Mouse (Mus musculus) thymus, postnatal 25 days (tissue): ENCODE measurements around the gene Arfip1.

Experiments used
- DNase-seq: peaks from one replicate; pipeline ENCODE4 v3.0.0; 2022

Gene Arfip1

DNA sequence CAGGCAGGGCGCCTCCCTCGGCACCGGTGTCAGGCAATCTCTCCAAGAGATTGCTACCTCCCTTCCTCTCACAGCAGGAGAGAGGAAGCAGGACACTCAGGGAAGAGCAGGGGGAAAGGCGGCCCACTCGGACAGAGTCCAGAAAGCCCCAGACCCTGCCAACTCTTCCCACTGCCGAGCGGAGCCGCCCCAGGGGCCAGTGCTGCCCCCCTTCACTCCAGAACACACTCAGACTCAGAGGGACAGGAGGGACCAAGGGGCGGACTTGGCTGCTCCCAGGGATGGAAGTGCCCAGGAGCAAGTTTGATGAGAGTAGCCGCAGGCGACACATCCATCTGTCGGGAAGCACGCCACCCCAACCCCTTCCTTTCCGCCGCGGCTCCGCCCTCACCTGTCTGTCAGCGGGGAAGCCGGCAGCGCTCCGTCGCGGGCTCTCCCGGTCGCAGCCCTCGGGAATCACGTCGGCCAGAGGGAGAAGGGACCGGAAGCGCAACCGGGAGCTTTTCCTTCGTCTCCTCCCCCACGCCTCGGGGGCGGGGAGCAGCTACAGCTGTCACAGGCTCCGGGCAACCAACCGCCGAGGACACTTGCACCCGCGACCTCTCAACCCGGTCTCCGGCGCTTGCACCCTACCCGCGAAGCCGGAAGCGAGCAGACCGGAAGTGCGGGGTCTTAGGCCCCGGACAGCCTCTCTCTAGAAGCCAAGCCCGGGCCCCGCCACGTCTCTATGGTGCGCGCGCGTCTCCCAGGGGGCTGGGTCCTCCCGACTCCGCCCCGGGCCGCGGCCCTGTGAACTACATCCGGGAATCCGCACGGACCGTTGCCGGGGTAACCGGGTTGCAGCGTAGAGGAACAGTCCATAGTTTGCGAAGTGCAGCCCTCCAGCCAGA is at the start of gene Arfip1:
Gene Arfip1, minus strand, starts transcription at position 603 of the 890 bp plus-strand sequence.
- DNase-seq: peak; percentile 94

DNA sequence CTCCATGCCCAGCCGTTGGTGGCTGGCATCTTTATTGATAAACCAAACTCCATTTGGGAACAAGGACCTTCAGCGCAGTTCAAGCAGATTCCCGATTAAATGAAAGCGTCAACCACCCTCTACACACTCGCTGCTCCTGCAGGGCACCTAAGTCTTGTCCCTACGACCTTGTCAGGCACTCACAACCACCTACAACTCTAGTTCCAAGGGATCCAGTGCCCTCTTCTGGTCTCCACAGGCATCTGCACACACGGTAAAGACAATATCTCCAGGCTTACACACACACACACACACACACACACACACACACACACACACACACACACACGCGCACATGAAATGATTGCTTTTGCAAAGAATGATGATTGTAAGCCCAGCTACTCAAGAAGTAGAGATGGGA is 49.2 kb upstream of the Arfip1 start:
- DNase-seq: no peak

DNA sequence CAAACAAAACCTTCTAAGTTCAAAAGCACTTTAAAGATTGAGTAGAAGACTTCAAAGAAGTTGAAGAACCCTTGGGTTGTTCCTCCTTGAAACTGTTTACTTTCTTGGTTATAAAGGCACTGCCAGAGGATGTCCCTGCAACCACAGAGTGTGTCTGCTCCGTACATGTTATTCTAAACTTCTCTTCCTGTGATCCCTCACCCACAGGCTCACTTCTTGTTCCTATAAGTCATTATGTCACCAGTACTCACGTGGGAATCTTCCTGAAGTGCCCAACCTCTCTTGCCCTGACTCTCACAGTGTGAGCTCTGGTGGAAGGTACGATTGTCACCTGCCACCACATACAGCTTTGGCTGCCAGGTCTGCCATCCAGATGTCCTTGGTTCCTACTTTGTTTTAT is 39.6 kb upstream of the Arfip1 start:
- no peak for DNase-seq

DNA sequence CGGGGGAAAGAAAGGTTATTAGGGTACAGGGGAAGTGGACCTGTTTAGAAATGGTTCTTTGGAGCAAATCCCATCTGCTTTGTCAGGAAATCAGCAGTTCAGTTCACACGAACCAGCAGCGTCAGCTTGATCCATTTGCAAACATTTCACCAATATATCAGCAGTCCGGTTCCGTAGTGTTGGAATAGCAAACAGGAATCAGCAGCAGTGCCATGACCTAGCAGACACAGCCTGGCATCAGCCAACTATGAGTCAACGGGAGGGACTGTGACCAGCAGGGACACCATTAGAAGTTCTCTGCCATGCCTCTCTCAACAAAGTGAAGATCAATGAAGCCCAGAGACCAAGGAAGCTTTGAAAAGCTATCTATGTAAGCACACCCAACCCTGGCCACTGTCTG is 37.3 kb upstream of the Arfip1 start:
- DNase-seq: no peak

DNA sequence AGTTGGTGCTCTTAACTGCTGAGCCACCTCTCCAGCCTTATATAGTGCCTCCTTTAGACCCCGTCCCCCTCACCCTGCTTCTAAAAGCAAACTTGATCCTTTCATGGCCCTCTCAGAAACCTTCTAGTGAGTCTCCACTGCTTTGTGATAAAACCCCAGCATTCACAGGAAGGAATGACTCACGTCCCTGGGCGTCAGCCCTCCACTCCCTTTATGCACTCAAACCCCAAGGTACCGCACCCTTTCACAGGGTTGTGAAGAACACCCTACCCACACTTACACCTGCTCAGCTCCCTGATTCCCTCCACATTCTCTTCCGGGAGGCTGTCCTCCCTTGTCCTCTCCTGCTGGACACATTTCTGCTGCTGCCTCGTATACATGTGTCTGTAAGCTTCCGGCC is 36.6 kb upstream of the Arfip1 start:
- no peak for DNase-seq

DNA sequence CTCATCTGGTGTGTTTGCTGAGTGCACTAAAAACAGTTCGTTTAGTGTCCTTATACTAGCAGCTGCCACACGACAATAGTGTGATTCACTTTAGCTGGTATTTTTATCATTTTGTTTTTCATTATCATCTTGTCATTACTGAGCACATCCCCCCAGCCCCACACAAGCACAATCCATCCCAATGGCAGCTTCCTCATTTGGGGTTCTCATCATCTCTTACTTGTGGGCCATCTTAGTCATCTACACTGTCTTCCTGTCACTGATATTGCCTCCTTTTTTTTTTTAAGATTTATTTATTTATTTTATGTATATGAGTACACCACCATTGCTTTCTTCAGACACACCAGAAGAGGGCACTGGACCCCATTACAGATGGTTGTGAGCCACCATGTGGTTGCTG is 36.2 kb upstream of the Arfip1 start:
- DNase-seq: no peak

DNA sequence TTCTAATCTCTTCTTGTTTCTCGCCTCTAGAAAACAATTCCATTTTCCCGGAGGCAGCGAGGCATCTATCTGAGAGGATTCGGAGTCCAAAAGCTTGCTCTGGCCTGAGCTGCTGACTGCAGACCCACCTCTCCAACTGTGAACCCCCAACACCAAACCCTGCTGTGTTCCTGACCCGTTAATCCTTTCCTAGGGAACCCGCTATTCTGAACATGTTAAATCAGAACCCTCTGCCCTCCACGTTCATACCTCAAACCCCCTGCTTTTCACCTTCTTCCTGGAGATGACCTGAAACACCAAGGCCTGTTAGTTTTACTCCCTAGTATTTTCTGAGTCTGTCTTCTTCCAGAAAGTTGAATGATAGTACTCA is 33.4 kb upstream of the Arfip1 start:
- DNase-seq: no peak

DNA sequence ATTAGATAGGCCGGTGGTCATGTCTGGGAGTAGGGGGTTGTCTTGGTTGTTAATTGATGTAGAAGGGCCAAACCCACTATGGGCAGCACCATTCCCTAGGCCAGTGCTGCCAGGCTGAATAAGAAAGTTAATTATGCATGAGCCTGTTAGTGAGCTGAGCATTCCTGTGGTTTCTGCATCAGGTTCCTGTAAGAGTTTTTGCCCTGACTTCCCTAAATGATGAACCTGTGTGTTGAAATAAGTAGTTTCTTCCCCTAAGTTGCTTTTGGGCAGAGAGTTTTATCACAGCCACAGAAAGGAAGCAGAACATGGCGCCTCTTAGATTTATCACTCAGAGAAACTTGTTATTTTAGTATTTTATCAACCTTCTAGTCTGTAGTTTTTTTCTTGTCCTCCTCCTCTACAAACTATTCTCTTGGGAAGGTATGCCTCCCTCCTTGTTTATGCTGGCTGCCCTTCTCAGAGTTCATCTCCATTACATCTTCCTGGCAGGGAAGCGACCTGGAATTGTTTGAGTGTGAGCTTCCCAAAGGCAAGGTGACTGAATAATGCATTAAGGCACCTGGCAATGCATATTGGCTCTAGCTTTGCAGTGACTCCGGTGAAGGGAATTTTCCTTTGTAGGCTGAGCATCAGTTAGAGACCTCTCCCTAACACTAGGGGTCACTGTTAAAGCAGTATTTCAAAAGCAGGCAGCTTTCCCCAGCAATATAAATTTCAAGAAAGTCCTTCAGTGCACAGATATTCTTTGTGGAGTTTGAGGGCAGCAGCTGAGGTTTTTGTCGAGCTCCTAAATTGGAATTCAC is 32.8 kb upstream of the Arfip1 start:
- peak; percentile 19 for DNase-seq

DNA sequence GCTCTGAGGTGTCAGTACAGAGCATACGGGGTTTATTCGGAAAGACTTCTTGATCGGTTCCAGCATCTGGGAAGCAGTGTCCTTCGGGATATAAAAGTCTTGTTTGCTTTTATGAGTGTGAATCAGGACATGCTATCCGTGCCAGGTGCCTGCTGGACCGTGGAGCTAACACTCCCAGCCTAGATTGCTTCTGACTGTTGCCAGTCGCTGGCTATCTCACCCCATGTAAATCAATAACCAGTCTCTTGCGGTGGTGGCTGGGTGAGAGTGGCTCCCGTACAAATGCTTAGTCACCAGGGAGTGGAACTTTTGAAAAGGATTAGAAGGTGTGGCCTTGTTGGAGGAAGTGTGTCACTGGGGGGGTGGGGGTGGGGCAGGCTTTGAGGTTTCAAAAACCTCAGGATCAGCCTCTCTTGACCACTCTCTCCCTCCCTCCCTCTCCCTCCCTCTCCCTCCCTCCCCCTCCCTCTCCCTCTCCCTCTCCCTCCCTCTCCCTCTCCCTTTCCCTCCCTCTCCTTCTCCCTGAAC is 27.8 kb upstream of the Arfip1 start:
- no peak for DNase-seq

DNA sequence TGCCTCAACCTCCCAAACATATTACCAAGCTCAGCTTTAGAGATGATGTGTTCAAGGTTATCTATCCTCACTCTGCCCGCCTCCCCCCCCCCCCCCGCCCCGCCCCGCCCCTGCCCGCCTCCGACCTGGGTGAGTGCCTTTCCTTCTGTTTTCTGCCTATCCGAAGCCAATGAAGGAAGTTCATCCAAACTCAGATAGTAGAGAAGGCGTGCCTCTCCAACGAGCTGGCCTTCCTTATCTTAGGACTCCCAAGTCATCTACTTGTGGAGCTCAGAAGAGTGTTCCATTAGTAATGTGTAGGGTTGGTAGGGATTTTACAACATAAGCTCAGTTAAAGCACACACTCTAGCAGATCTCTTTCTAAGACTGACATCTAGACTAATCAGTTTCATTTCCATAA is 20.8 kb upstream of the Arfip1 start:
- no peak for DNase-seq

DNA sequence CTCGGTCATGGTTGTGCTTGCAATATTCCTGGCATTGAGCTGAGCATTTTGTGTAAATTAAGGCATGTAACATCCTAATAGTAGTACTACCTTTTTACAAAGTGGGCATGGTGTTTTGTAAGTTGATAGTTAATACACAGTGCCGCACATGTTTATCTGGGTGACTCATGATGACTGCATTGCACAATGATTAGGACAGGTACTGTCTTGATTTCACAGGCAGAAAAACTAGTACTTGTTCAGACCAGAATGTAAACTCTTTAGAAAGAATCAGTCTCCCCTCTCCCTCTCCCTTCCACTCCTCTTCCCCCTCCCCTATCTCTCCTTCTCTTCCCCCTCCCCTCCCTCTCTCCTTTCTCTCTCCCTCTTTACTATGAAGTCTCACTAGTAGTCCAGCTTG is 20.3 kb upstream of the Arfip1 start:
- no peak for DNase-seq

DNA sequence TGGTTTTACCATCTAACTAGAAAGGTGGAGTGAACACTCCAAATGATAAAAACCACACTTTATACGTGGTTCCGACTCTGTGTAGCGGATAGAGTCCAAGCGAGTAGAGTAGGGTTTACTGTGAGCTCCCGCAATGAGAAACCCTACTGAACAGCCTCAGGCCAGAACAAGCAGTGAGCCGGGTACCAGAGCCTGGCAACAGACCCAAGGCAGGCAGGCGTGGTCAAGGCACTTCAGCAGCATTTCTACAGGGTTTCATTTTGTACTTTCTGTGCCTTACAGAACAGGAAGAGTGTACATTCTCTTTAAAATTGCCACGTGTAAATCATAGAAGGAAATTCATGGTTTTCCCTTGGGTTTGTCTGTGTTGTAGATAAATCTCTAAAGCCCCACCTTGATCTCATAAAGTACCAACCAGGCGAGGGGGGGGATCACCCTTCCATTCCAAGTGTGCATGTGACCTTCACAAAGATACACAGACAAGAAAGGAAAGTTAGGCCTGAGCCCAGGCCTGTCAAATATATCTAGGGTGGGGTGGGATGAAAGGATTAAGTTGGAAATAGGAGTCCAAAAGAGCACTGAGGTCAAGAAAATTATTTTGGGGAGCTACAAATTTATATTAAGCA is 19.6 kb upstream of the Arfip1 start:
- DNase-seq: no peak

DNA sequence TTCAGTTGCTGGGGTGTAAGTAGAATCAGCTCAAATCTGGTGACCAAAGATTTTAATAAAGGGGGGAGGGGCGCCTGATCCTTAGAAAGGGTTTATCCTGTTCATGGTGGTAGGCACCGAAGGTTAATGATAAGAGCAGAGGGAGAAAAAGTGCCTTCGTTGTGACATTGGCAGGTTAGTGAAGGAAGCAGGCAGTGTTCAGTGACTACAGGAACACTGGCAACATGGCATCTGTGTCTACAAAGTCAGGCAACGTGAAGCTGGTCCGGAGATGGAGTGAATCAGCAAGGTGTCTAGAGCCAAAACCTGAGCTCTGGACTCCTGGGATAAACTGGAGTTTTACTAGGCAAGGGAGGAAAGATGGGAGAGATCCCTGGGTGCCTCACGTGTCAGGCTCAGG is 16.3 kb upstream of the Arfip1 start:
- no peak for DNase-seq

DNA sequence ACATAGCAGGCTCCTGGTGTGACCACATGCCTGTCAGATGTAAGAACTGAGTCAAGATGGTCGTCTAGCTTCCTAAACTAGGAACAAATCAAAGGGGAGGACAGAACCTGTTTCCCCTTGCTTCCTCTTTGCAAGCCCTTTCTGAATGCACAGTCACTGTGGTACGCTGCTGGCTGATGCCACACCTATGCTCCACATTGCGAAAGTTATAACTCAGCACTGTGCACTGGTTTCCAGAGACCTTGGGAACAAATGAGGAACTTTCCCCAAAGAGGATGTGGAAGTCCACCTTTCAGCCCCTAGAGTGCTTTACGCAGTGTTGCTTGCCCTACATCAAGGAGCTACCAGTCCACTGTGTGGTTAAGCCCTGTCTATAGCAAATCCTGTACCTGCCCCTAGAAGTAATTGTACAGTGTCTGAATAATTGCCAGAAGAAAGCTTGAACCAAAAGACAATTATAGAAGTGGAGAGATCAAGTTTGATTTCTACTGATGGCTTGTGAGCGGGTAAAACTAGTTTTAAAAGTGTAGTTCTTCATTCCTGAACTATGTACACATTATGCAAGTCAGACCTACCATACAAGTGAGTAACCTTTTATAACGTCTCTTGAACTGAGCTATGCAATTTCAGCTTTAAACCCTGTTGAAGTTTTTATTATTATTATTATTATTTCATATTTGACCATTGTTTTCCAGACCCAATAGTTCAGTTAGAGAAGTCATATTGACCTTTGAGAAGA is 15.7 kb upstream of the Arfip1 start:
- DNase-seq: no peak

DNA sequence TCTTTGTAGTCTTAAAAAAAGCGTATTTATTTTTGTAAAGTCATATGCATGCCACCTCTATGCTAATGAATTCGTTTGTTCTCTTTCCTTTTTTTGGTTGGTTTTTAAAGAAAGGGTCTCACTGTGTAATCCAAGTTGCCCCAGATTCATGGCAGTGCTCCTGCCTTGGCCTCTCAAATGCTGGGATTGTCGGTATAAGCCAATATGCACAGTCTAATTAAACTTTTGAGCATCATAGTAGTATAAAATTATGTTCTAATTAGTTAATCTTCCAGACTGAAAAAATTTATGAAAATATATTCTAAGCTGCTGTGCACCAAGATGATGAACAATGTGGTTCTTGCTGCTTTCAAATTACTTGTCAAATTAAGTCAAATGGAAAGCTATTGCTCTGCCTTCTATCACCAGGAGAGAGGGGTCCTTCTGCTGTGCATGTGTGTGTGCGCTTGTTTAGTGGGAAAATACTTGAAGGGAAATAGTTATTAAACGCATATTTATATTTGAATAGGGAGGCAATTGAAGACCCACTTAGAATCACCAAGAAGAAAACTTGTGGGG is 13.3 kb upstream of the Arfip1 start:
- DNase-seq: no peak

DNA sequence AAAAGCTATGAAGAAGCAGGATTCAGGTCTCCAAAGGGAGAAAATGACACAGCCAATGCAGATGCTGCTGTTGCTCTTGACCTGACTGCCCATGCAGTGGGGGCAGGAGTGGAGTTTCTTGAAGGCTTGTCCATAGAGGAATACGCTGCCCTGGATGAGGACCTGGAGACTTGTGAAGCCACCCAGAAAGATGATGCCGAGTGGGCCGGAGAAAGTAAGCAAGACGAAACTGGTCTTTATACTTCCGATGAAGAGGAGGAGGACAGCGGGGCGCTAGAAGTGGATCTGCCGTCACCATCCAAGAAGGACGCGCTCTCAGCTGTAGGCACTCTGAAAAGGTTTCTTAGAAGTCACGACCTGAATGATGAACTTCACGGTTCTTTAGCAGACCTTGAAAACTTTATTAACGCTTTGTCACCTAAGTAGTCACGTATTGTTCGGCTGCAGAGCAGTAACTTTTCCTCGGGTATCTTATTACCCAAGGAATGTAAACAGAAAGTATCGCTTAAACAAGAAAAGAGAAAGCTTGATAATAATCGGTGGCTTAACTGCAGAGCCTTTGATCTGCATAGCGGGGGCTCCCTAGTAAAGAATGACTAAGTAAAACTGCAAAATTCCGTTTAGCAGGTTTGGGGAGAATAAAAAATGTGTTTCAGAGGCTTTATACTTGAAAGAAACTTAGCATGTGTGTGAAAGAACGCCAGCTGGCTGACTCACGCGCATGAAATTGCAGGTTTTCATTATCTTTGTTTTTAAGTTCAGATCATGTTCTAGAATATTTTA is 12.7 kb upstream of the Arfip1 start:
- peak; percentile 27 for DNase-seq

DNA sequence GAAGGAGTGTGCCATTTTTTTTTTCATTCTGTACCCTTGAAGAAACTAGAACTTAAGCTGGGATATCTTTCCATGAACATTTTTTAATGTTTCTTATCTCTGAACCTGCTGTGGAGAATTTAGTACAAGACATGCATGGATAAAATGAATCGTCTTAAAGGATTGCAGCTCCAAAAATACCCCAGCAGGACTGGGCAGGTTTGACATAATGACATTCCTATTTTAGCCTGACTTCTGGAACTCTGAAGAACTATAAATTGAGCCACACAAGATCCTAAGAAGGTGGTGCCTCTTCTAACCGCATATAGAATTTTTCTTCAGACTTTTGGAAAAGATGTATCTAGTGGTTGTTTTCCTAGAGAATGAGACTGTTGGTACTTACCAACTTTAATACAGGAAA is 10.8 kb upstream of the Arfip1 start, which contains the start of gene Tigd4:
Gene Tigd4, plus strand, starts transcription at position 301 of the 400 bp plus-strand sequence.
- no peak for DNase-seq

DNA sequence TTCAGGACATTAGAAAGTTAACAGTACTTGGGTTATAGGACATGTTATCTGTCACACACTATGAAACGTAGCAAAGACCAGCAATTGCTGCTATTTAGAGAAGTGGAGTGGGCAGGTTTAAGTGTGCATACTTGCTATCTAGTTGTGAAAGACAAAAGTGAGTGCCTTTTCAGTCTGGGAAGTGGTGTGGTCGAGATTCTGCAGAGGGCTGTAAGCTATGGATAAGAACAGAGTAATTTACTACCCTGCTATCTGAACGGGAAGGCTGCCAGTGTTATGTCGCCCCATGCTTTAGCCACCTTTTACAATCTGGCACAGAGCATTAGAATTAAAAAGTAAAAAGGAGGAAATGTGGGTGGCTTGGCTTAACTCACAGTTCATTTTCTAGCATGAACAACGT is 4.3 kb upstream of the Arfip1 start:
- no peak for DNase-seq

DNA sequence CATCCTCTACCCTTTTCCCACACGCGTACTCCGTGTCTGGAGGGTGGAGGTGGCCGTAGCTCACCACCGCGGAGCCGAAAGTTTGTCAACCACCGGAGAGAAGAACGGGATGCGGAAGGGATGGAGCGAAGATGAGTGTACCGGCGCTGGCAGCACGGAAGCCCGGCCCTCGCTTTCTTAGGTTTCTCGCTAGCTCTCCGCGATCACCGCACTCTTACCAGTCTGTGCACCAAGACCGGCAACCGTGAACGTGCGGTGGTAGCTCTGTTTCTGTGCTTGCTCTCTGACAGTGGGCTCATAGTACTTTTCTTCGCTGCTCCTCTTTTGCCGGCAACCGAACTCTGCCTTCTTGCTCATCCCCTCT is 470 bp upstream of the Arfip1 start:
- no peak for DNase-seq

DNA sequence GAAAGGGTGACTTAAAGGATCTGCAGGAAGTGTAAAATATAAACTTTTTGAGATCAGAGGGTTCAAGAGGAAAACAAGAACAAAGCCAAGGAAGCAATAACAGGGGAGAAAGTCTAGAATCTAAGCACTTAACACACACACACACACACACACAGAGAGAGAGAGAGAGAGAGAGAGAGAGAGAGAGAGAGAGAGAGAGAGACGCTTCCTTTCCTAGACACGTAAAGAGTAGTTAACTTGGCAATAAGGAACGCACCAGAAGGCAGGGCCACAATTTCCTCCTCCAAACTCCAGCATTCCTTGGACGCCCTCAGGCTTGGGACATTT is 766 bp downstream of the Arfip1 start:
- DNase-seq: no peak

DNA sequence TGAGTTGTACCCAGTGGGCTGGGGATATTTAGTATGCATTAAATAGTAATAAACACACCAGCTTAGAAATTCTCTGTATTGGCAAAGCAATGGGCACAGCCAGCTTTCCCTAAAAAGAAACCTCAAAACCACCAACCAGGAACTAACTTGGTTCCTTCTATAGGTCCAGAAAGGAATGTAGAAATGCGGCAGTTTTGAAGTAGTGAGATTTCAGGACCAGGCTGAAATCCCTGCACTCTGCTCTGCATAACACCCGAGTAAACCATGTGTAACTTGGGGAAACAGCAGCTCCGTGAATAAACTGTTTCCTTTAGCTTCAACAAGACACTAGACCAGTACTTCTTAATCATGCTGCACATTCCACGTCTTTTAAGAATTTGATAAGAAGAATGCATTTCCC is 1.7 kb downstream of the Arfip1 start:
- no peak for DNase-seq

DNA sequence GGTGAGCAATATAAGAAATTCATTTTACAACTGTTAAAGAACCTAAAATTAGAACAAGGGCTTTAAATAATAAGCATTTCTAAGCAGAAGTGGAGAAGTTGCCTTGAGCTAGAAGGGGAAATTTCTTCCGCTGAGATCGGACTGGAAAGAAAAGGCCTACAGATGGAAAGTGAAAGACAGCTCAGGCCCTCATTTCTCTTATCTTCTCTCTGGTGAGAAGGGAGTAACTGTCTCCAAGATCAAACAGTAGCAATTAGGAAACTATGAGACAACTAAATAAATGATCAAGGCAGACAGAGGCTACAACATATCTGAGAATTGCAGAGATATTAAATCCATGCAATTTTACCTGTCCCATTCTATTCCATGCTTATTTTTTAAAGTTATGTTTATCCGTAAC is 11.9 kb downstream of the Arfip1 start:
- DNase-seq: no peak
